Mouse (Mus musculus): ENCODE data around the gene Fli1. TPM values are rescaled to one million over a fixed set of nuclear protein-coding genes. Genes with fewer than 3 reads are reported as not detected.

Fli1 gene
- polyA plus RNA-seq, 1 experiment, result 124 TPM

DNA sequence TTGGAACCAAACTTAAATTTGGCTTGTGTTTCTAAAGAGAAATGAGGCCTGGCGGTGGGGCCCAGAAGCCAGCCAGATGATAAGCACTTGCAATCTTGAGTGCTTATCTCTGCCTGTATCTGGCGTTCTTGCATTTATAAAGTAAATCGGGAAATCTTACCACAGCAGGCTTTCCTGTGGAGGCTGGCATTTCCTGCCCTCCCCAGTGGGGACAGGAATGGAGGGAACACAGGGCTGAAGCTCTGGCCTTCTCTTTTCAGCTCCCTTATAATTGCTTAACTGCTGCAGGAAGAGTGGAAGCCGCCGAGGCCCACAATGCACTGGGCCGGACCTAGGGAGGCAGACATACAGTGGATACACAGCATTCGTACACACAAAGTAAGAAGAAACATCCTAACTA lies 13.7 kb upstream of the Fli1 start:
- H3K4me1 ChIP-seq (ENCODE audit: control insufficient read depth, insufficient read depth, low read length), result no peaks in the 10 kb centered on the region
- TF ChIP-seq CTCF (IDR thresholded peaks at IDR 0.05; ENCODE audit: low read depth, low read length) (no peak), POLR2A (IDR thresholded peaks at IDR 0.05; ENCODE audit: borderline replicate concordance, low read depth, low read length) (no peak)

GRCm38 (mm10) chr9:32555279-32555678 lies 12.6 kb upstream of the Fli1 start:
- Histone ChIP-seq H3K27ac (ENCODE audit: insufficient read depth, low read depth, low read length) (no peak overlapping the region), H3K4me3 (ENCODE audit: insufficient read depth, low read length) (no peak overlapping the region), H3K4me1 (ENCODE audit: control insufficient read depth, insufficient read depth, low read length) (no peaks in the 10 kb centered on the region)
- TF ChIP-seq POLR2A (IDR thresholded peaks at IDR 0.05; ENCODE audit: borderline replicate concordance, low read depth, low read length) (no peak), CTCF (IDR thresholded peaks at IDR 0.05; ENCODE audit: low read depth, low read length) (no peak)

More for the DNA sequence above, 13.7 kb upstream of the Fli1 start:
- no peak overlapping the region for H3K4me3 ChIP-seq (ENCODE audit: insufficient read depth, low read length)
- H3K27ac ChIP-seq (ENCODE audit: insufficient read depth, low read depth, low read length), result no peak overlapping the region

DNA sequence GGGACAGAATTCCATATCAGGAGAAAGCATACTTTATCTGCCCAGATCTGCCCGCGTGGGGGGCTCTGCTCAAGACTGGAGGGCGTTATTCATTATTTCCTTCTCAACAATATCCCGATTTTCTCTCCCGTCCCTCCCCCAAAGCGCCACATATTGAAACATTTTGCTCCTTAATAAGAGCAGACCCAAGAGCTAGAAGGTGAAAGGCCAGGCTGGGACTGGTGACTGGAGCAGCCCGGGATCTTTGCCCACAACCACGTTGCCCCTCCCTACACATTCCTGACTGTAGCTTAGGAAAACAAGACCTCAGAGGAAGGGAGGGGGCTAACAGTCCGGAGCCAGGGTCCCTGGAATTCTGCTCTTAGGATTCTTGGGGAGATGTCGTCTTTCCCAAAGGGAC lies 7.9 kb upstream of the Fli1 start:
- no peak for TF ChIP-seq CTCF (IDR thresholded peaks at IDR 0.05; ENCODE audit: low read depth, low read length)
- no peak for TF ChIP-seq POLR2A (IDR thresholded peaks at IDR 0.05; ENCODE audit: borderline replicate concordance, low read depth, low read length)
- H3K4me3 ChIP-seq (ENCODE audit: insufficient read depth, low read length), result no peak overlapping the region
- no peaks in the 10 kb centered on the region for H3K4me1 ChIP-seq (ENCODE audit: control insufficient read depth, insufficient read depth, low read length)

DNA sequence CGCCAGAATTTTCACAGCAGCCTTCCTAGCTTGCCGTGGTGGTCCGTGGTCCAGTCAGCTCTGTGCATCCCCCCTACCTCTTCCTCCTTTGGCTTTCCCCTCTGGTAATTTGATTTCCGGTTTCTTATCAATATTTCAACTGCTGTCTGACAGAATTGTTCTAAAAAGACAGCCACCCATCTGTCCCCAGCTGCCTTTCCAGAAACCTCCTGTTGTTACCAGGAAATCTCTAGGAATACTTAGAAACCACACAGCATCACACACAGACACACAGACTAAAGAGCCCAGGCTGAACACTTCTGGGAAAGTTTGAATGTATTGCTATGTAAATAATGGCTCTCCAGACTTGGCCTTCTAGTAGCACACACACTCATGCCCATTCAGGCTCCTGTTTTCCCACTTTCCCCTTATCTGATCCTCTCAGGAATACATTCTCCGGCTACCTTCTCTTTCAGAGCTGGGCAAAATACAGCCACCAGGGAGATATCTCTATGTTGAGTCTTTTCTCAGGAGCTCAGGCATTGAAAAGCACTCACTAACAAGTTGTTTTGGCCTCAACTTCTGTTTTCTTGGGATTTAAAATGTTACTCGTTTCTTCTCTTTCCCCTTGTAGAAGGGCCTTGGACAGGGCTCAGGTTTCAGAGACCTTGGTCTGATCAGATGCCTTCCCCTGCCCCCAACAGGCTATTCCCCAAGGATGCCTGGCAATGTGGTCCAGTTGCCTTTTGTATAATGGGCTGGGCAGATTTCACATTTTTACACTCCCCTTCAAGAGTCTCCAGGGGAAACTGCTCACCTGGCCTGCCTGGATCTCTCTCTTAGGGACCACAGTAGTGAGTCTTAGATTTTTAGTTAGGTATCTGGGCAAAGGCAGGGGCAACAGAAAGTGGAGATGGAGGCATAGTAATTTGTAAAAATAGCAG lies 7.1 kb upstream of the Fli1 start:
- no peaks in the 10 kb centered on the region for H3K4me1 ChIP-seq (ENCODE audit: control insufficient read depth, insufficient read depth, low read length)
- no peak overlapping the region for H3K27ac ChIP-seq (ENCODE audit: insufficient read depth, low read depth, low read length)
- no peak for TF ChIP-seq CTCF (IDR thresholded peaks at IDR 0.05; ENCODE audit: low read depth, low read length)
- no peak for TF ChIP-seq POLR2A (IDR thresholded peaks at IDR 0.05; ENCODE audit: borderline replicate concordance, low read depth, low read length)
- H3K4me3 ChIP-seq (ENCODE audit: insufficient read depth, low read length), result no peak overlapping the region

More for the DNA sequence above, 7.9 kb upstream of the Fli1 start:
- H3K27ac ChIP-seq (ENCODE audit: insufficient read depth, low read depth, low read length), result no peak overlapping the region

DNA sequence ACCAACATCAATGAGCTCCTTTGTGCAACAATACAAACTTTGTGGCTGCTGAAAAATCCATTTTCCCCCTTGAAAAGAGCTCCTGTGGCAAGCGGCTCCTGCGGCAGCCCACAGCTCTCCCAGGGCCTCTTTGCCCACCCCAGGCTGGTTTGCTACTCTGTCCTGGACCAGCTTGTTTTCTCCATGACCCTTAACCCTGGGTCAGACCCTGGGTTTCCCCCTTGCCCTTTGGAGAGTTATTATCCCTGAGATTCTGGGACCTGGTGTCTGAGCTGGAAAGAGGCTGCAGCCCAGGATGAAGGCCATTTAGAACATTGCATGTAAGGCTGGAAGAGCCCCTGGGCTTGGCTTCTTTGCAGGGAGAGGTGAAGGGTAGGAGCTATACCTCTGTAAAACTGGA lies 4.1 kb upstream of the Fli1 start:
- TF ChIP-seq POLR2A (IDR thresholded peaks at IDR 0.05; ENCODE audit: borderline replicate concordance, low read depth, low read length), result no peak
- TF ChIP-seq CTCF (IDR thresholded peaks at IDR 0.05; ENCODE audit: low read depth, low read length), result no peak
- H3K4me3 ChIP-seq (ENCODE audit: insufficient read depth, low read length), result no peak overlapping the region
- H3K27ac ChIP-seq (ENCODE audit: insufficient read depth, low read depth, low read length), result no peak overlapping the region
- H3K4me1 ChIP-seq (ENCODE audit: control insufficient read depth, insufficient read depth, low read length), result 0 out of 2 replicates have a peak, but pooled peaks cover 2% of the 10 kb centered on the region

DNA sequence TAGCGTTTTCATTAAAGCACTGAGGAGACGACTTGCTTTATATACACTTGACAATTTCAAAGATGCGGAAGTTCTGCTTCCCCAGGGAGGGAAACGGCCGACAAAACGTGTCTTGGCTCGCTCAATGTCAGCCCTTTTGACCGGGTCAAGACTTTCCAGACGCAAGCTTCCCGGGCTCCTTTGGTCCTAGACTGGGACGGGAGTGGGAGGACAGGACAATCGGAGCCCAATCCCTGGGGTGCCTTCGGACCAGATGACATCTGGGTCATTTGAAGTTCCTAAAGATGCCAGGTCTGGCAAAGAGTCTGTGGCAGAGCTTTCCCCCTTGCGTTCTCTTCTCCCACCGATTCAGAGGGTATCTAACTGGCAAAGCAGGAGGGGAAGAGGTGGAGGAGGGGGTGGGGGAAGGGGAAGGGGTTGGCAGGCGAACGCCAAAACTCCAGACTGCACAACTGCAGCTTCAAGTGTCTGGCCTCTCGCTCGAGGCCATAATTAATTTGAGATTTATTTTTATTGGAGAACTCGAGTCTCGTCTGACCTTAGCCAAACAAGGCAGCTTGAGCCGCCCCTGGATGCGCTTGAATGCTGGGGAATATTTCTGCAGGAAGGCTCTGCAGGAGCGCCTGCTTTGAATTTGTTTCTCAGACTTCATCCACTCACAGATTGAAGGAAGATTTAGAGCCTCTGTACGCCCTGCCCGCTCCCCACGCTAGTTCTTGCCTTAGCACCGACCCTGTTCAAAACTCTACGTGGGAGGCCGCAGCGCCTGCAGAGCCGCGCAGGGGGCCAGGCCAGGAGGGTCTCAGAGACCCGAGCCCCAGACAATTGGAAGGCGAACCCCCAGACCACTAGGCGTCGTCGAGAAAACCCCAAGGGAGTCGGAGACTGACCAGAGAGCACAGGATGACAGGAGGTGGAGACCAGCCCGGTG lies 2.3 kb upstream of the Fli1 start:
- 0 out of 2 replicates have a peak, but pooled peaks cover 2% of the 10 kb centered on the region for H3K4me1 ChIP-seq (ENCODE audit: control insufficient read depth, insufficient read depth, low read length)
- H3K4me3 ChIP-seq (ENCODE audit: insufficient read depth, low read length), result no peak overlapping the region
- H3K27ac ChIP-seq (ENCODE audit: insufficient read depth, low read depth, low read length), result no peak overlapping the region
- TF ChIP-seq POLR2A (IDR thresholded peaks at IDR 0.05; ENCODE audit: borderline replicate concordance, low read depth, low read length) (no peak), CTCF (IDR thresholded peaks at IDR 0.05; ENCODE audit: low read depth, low read length) (no peak)

DNA sequence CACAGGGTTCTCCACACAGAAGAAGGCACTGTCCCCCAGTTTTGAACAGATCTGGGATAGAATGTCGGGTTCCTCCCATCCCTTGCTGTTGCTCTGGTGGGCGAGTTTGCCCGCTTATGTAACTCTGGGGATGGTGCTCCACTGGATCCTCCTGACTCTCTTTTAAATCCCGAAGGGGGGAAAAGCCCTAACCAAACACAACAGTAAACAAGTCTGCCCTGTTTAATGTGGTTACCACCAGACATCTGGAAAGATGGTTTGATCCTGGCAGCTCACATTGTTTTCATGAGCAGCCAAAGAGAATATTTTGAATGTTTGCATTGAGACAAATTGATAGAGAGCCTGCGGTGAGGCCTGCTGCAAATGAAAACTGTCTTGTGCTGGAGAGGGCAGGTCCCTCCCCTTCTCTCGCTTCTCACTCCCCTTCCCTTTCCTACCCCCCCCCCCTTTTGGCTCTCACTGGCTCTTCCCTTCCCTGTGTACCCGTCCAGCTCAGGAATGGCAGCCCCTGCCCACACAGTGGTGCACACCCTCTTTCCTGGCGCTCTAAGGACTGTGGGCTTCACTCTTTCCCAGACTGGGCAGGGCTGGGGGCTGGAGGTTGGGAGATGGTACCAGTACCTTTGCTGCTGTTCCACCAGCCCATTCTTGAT lies 1.4 kb upstream of the Fli1 start:
- H3K4me3 ChIP-seq (ENCODE audit: insufficient read depth, low read length), result no peak overlapping the region

DNA sequence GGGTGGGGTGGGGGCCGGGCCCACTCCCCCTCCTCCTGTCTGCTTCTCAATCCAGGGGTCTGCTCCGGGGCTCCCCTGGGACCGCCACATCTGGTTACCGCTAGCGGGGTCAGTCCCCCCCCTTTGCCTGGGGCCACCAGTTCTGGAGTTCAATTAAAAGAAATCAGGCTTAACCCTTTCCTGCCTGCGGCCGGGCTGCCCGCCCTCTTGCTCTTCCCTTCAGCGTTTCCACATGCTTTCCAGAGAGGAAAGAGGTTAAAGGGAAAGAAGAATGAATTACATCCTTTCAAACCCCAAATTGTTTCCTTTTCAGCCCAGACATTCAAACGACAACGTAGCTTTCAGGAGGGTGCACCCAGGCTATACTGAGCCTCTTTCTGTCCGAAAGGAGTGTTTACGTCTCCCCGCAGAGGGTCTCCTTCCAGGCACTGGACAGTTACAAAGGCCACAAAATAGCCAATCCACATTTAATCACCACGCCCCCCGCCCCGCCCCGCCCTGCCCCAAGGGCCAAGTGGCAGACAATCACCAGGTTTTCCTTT lies 450 bp upstream of the Fli1 start:
- peaks cover 10% of the 10 kb centered on the region for H3K4me1 ChIP-seq (ENCODE audit: control insufficient read depth, insufficient read depth, low read length)
- peak overlapping the region; percentile 100 for H3K4me3 ChIP-seq (ENCODE audit: insufficient read depth, low read length)
- no peak overlapping the region for H3K27ac ChIP-seq (ENCODE audit: insufficient read depth, low read depth, low read length)
- TF ChIP-seq CTCF (IDR thresholded peaks at IDR 0.05; ENCODE audit: low read depth, low read length) (no peak), POLR2A (IDR thresholded peaks at IDR 0.05; ENCODE audit: borderline replicate concordance, low read depth, low read length) (no peak)

More for the DNA sequence above, 1.4 kb upstream of the Fli1 start:
- H3K4me1 ChIP-seq (ENCODE audit: control insufficient read depth, insufficient read depth, low read length), result peaks cover 2% of the 10 kb centered on the region
- H3K27ac ChIP-seq (ENCODE audit: insufficient read depth, low read depth, low read length), result no peak overlapping the region
- no peak for TF ChIP-seq CTCF (IDR thresholded peaks at IDR 0.05; ENCODE audit: low read depth, low read length)
- no peak for TF ChIP-seq POLR2A (IDR thresholded peaks at IDR 0.05; ENCODE audit: borderline replicate concordance, low read depth, low read length)
